Mouse (Mus musculus) kidney, postnatal 0 days (tissue): ENCODE results near the gene Calhm2. TPM values are rescaled to one million over a fixed set of nuclear protein-coding genes. Genes with fewer than 3 reads are reported as not detected.

Experiments
- ATAC-seq: fragments of 200-750 bp; cut with Nextera tagmentation; replicated peaks from 2 replicates; pipeline ENCODE4 v1.8.0; 2017; ENCODE audit warnings: low read depth, moderate number of reproducible peaks, moderate TSS enrichment, moderate library complexity; ENCODE audit not compliant: low FRiP score
- DNase-seq: peaks from one replicate; pipeline ENCODE4 v3.0.0-alpha.2; 2016; ENCODE audit warnings: low spot score
- H3K27ac ChIP-seq: fragments of 300-500 bp; sonication (generic); 2 replicates; pipeline ENCODE4 v1.5.1; 2014; ENCODE audit warnings: mild to moderate bottlenecking
- H3K27me3 ChIP-seq: fragments of 300-500 bp; sonication (generic); 2 replicates; pipeline ENCODE4 v1.6.1; 2014; ENCODE audit warnings: low read length, mixed read lengths; ENCODE audit not compliant: insufficient read depth
- H3K36me3 ChIP-seq: fragments of 300-500 bp; sonication (generic); 2 replicates; pipeline ENCODE4 v1.6.1; 2014; ENCODE audit warnings: low read length, mixed read lengths; ENCODE audit not compliant: insufficient read depth
- H3K4me1 ChIP-seq: fragments of 300-500 bp; sonication (generic); replicated peaks from 2 replicates; pipeline ENCODE4 v1.6.1; 2014; ENCODE audit warnings: antibody characterized with exemption, low read length, mixed read lengths; ENCODE audit not compliant: insufficient read depth
- H3K4me2 ChIP-seq: fragments of 300-500 bp; sonication (generic); 2 replicates; pipeline ENCODE4 v1.6.1; 2014; ENCODE audit warnings: mild to moderate bottlenecking, low read length, moderate library complexity, mixed read lengths
- H3K4me3 ChIP-seq: fragments of 300-500 bp; sonication (generic); replicated peaks from 2 replicates; pipeline ENCODE4 v1.5.1; 2014; ENCODE audit warnings: low read depth, low read length
- H3K9ac ChIP-seq: fragments of 300-500 bp; sonication (generic); 2 replicates; pipeline ENCODE4 v1.6.1; 2014; ENCODE audit warnings: low read depth, low read length
- H3K9me3 ChIP-seq: fragments of 300-500 bp; sonication (generic); replicated peaks from 2 replicates; pipeline ENCODE4 v1.6.1; 2016; ENCODE audit warnings: low read length, inconsistent platforms, mixed read lengths
- CTCF ChIP-seq: IDR thresholded peaks from 2 replicates; pipeline ENCODE4 v1.5.1; 2016; ENCODE audit warnings: antibody characterized with exemption, low read depth, mild to moderate bottlenecking, moderate library complexity
- WGBS: fragments of 180-500 bp; shearing (Covaris S2); extraction: QIAGEN DNeasy Blood & Tissue Kit; methylation state at CpG from one replicate; pipeline ENCODE4 v1.1.7; 2014; 5-methylcytosine and 5-hydroxymethylcytosine counted together
- polyA plus RNA-seq: library from polyadenylated mRNA; unstranded; fragments of >200 nt; fragmentation: Nextera tagmentation; extraction: Ambion mirVana; gene quantifications from 2 replicates; pipeline ENCODE4 v1.2.1, GENCODE M21; 2015

The Calhm2 gene
- polyA plus RNA-seq, 1 experiment from 2014 or later: 5.4 TPM

- no peaks in the 10 kb centered on the region for H3K9me3 ChIP-seq
- H3K4me3 ChIP-seq: no peak overlapping the region
- peak overlapping the region; percentile 43 for H3K4me2 ChIP-seq
- 8% methylated on average over 13 of the region's 13 CpGs for WGBS
- H3K36me3 ChIP-seq: no peaks in the 10 kb centered on the region
- peak; percentile 77 for DNase-seq
- H3K27me3 ChIP-seq: no peaks in the 10 kb centered on the region
- H3K4me1 ChIP-seq: no peaks in the 10 kb centered on the region
- no peak for ATAC-seq
- no peak overlapping the region for H3K27ac ChIP-seq
- no peak overlapping the region for H3K9ac ChIP-seq
- TF ChIP-seq CTCF: peak; percentile 89
Measured at GRCm38 (mm10) chr19:47168223-47168622, 30.1 kb upstream of the Calhm2 start.

- Histone ChIP-seq H3K4me2 (0 out of 2 replicates have a peak overlapping the region, but pooled peaks have one; percentile 43), H3K36me3 (no peaks in the 10 kb centered on the region), H3K4me1 (no peaks in the 10 kb centered on the region), H3K9ac (no peak overlapping the region), H3K4me3 (no peak overlapping the region), H3K27me3 (no peaks in the 10 kb centered on the region), H3K27ac (no peak overlapping the region), H3K9me3 (no peaks in the 10 kb centered on the region)
- no peak for ATAC-seq
- 52% methylated on average over 7 of the region's 7 CpGs for WGBS
- TF ChIP-seq CTCF: no peak
- no peak for DNase-seq
Measured at GRCm38 (mm10) chr19:47167617-47168214, 29.6 kb upstream of the Calhm2 start.

GRCm38 (mm10) chr19:47166758-47167157 lies 28.7 kb upstream of the Calhm2 start:
- no peaks in the 10 kb centered on the region for H3K9me3 ChIP-seq
- no peak for TF ChIP-seq CTCF
- H3K27ac ChIP-seq: peak overlapping the region; percentile 57; the same call in 1 of the 2 replicates
- H3K27me3 ChIP-seq: no peaks in the 10 kb centered on the region
- no peak for ATAC-seq
- no peak overlapping the region for H3K4me3 ChIP-seq
- no peaks in the 10 kb centered on the region for H3K36me3 ChIP-seq
- H3K4me1 ChIP-seq: no peaks in the 10 kb centered on the region
- no peak for DNase-seq
- WGBS: 30% methylated on average over 3 of the region's 3 CpGs
- H3K4me2 ChIP-seq: no peak overlapping the region
- H3K9ac ChIP-seq: no peak overlapping the region

GRCm38 (mm10) chr19:47163176-47163744 lies 25.2 kb upstream of the Calhm2 start:
- H3K27ac ChIP-seq: no peak overlapping the region
- H3K4me3 ChIP-seq: no peak overlapping the region
- no peak for TF ChIP-seq CTCF
- DNase-seq: no peak
- H3K36me3 ChIP-seq: no peaks in the 10 kb centered on the region
- H3K4me1 ChIP-seq: no peaks in the 10 kb centered on the region
- ATAC-seq: no peak
- no peak overlapping the region for H3K4me2 ChIP-seq
- H3K27me3 ChIP-seq: no peaks in the 10 kb centered on the region
- no peaks in the 10 kb centered on the region for H3K9me3 ChIP-seq
- WGBS: 87% methylated on average over 6 of the region's 6 CpGs
- H3K9ac ChIP-seq: no peak overlapping the region

- Histone ChIP-seq H3K4me2 (no peak overlapping the region), H3K36me3 (no peaks in the 10 kb centered on the region), H3K9me3 (no peaks in the 10 kb centered on the region), H3K27me3 (no peaks in the 10 kb centered on the region), H3K27ac (no peak overlapping the region), H3K4me1 (no peaks in the 10 kb centered on the region), H3K4me3 (no peak overlapping the region), H3K9ac (no peak overlapping the region)
- no peak for DNase-seq
- no peak for TF ChIP-seq CTCF
- no peak for ATAC-seq
- 52% methylated on average over 4 of the region's 4 CpGs for WGBS
Measured at GRCm38 (mm10) chr19:47161669-47162068, 23.6 kb upstream of the Calhm2 start.

GRCm38 (mm10) chr19:47157664-47158063 lies 19.6 kb upstream of the Calhm2 start, which contains the start of gene Calhm3:
Gene Calhm3, minus strand, starts transcription at chr19:47157764.
- DNase-seq (no peak), ATAC-seq (no peak)
- Histone ChIP-seq H3K4me1 (no peaks in the 10 kb centered on the region), H3K9ac (no peak within 1 kb of the TSS), H3K36me3 (no peaks in the 10 kb centered on the region), H3K9me3 (no peaks in the 10 kb centered on the region), H3K4me2 (no peak within 1 kb of the TSS), H3K27ac (no peak within 1 kb of the TSS), H3K27me3 (no peaks in the 10 kb centered on the region), H3K4me3 (no peak within 1 kb of the TSS)
- no peak for TF ChIP-seq CTCF
- 78% methylated on average over 11 of the region's 11 CpGs for WGBS

- WGBS: 84% methylated on average over 7 of the region's 7 CpGs
- Histone ChIP-seq H3K27me3 (no peaks in the 10 kb centered on the region), H3K9me3 (no peaks in the 10 kb centered on the region), H3K4me3 (no peak overlapping the region), H3K4me1 (0 out of 2 replicates have a peak, but pooled peaks cover 4% of the 10 kb centered on the region), H3K4me2 (no peak overlapping the region), H3K36me3 (no peaks in the 10 kb centered on the region), H3K9ac (no peak overlapping the region), H3K27ac (no peak overlapping the region)
- ATAC-seq: no peak
- no peak for DNase-seq
- no peak for TF ChIP-seq CTCF
Measured at GRCm38 (mm10) chr19:47153767-47154166, 15.7 kb upstream of the Calhm2 start.
